Mouse (Mus musculus): ENCODE data around the gene Smyd1. TPM values are rescaled to one million over a fixed set of nuclear protein-coding genes. Genes with fewer than 3 reads are reported as not detected.
"Not testable (repeated sequence)": the region's sequence is repeated elsewhere in the genome, so short reads cannot be mapped to it uniquely, and the experiment has no call there.

The Smyd1 gene
- polyA plus RNA-seq, 1 experiment: 5.0 TPM

DNA sequence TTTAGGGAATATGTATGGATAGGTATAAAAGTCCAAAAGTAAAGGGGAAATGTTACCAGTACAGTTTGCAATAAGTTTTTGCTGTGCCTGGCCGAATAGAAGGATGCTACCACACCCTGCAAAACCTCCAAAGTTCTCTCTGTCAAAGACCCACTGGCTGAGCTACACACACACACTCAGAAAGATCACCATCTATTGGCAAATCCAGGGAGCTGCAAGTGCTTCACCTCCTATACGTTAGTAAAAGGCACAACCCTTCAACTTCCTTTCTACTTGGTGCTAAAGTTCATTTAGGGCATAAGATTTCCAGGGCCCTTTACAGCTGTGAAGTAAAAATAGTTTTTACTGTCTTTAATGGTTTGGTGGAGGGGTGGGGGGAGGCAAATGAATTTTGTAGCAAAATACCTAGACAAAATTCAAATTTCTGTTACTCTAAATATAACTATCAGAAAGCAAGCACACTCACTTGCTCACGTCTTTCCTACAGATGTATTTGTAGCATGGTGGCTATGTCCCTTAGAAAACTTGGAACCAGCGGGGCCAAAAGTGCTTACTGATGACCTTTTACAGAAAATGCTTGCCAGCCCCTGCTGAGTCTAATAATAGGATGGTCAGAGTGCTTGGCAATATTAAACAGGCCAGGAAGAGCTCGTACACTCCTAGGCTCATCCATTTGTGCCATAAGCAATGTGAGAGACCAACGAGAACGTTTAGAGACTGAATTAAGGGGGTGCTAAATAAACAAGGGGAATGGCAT is 52.9 kb downstream of the Smyd1 start:
- Histone ChIP-seq H3K4me1 (ENCODE audit: control insufficient read depth, insufficient read depth, low read length) (no peaks in the 10 kb centered on the region; the same call in 1 of the 2 replicates), H3K27ac (ENCODE audit: insufficient read depth, low read length) (no peak overlapping the region), H3K27me3 (ENCODE audit: control insufficient read depth, insufficient read depth, low read length) (no peaks in the 10 kb centered on the region), H3K4me3 (replicated peaks; ENCODE audit: insufficient read depth, low read depth, low read length) (no peak overlapping the region)
- no peak for TF ChIP-seq POLR2A (IDR thresholded peaks at IDR 0.05; ENCODE audit: borderline replicate concordance, insufficient read depth, low read length)
- peak; percentile 27; the same call in 1 of the 2 replicates for TF ChIP-seq CTCF (IDR thresholded peaks at IDR 0.05; ENCODE audit: borderline replicate concordance, insufficient read depth, low read depth, low read length)
- WGBS: 27% methylated on average over 7 of the region's 7 CpGs
- no peak for DNase-seq

DNA sequence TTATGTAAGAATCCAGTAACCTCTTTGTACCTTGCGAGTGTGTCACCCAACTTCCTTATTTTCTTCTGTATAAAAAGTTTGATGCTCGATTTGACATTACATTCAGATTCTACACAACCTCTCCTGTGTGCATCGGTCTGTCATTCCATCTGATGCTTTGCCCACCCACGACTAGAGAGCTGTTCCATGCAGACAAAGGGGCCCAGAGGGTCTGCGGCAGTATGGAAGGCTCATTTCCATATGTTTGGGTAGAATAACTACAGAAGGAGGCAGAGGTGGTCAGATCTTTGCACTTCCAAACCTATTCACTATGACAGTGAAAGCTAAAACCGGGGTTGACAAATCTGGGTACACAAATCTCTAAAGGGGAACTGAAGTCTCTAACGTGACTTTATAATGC is 54.4 kb downstream of the Smyd1 start:
- not testable (repeated sequence) for H3K4me1 ChIP-seq (ENCODE audit: control insufficient read depth, insufficient read depth, low read length); H3K27me3 ChIP-seq (ENCODE audit: control insufficient read depth, insufficient read depth, low read length); DNase-seq; H3K4me3 ChIP-seq (replicated peaks; ENCODE audit: insufficient read depth, low read depth, low read length); H3K27ac ChIP-seq (ENCODE audit: insufficient read depth, low read length)
- 73% methylated on average over 7 of the region's 7 CpGs for WGBS

DNA sequence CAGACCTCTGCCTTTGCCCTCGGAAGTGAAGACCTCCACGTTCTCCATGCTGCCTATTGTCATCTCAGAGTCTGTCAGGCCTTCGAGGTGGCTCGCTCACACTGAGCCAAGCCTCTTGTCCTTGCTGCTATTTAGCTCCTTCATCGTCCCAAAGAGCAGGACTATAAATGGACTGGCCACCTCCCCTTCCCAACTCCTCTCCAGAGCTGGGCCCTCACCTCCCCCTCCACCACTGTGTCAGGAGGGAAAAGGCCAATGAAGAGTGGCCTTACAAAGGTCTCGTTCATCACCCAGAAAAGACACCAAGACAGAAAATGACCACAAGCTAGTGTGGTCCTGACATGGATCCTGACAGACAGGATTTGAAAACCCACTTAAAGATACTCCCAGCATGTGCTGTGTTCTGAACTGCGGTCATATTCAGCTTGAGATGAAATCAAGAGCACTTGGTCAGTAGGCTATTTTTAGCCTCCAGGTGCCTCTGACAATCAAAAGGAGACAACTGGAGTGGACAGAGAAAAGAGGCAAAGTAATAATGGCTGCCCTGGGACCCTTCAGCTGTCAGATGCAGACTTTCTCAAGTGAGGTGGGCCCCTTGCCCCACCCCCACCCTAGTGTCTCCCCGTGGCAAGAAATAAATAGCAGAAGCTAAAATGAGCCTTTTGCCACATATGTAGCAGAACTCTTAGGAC is 59.7 kb downstream of the Smyd1 start:
- 79% methylated on average over 8 of the region's 8 CpGs for WGBS

DNA sequence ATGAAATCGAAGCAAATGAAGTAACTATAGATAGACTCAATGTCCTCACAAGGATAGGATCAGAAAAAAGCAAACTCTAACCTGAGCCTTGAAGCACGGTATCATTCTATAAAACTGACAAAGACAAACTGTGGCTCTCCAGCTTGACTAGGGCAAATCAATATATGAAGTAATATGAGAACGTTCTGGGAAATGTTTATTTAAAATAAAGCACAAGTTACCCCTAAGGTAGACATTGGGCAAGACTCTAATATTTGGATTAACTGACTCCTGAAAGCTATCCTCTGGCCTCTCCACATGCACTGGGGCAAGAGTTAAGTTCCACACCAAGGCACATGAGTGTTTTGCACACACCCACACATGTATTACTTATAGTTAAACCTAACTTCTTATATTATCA is 61.0 kb downstream of the Smyd1 start:
- WGBS: 93% methylated on average over 3 of the region's 3 CpGs

More for the DNA sequence above, 59.7 kb downstream of the Smyd1 start:
- no peak for DNase-seq
- Histone ChIP-seq H3K4me3 (replicated peaks; ENCODE audit: insufficient read depth, low read depth, low read length) (no peak overlapping the region), H3K27me3 (ENCODE audit: control insufficient read depth, insufficient read depth, low read length) (no peaks in the 10 kb centered on the region), H3K27ac (ENCODE audit: insufficient read depth, low read length) (no peak overlapping the region), H3K4me1 (ENCODE audit: control insufficient read depth, insufficient read depth, low read length) (no peaks in the 10 kb centered on the region)
- no peak for TF ChIP-seq CTCF (IDR thresholded peaks at IDR 0.05; ENCODE audit: borderline replicate concordance, insufficient read depth, low read depth, low read length)
- no peak for TF ChIP-seq POLR2A (IDR thresholded peaks at IDR 0.05; ENCODE audit: borderline replicate concordance, insufficient read depth, low read length)

DNA sequence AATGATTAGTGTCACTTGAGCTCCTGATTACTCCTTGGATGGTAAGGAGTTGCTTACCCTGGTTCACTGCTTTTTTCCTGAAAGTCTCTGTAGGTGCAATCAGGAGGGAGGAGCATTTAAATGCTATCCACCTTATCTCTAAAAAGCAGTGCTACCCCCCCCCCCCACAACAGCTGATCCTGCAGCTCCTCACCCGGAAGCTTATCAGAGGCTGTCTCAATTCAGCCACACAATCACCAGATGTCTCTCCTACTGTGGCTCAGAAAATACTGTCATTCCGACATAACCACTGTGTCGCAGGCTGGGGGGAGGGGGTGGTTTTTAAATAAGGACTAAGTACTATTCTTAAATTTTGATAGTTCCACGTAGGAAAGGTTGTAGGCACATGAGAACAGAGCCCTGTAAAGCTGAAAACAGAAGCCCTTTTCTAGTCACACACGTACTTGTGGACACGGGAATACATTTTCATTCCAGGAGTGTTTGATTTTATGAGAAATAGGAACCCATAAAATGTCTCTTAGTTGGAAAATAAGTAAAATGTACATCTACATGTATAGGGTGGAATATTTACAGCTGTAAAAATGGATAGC is 61.9 kb downstream of the Smyd1 start:
- Histone ChIP-seq H3K4me3 (replicated peaks; ENCODE audit: insufficient read depth, low read depth, low read length) (no peak overlapping the region), H3K27me3 (ENCODE audit: control insufficient read depth, insufficient read depth, low read length) (no peaks in the 10 kb centered on the region), H3K4me1 (ENCODE audit: control insufficient read depth, insufficient read depth, low read length) (no peaks in the 10 kb centered on the region), H3K27ac (ENCODE audit: insufficient read depth, low read length) (no peak overlapping the region)
- TF ChIP-seq CTCF (IDR thresholded peaks at IDR 0.05; ENCODE audit: borderline replicate concordance, insufficient read depth, low read depth, low read length) (no peak), POLR2A (IDR thresholded peaks at IDR 0.05; ENCODE audit: borderline replicate concordance, insufficient read depth, low read length) (no peak)
- no peak for DNase-seq
- WGBS: 47% methylated on average over 6 of the region's 6 CpGs

More for the DNA sequence above, 61.0 kb downstream of the Smyd1 start:
- TF ChIP-seq CTCF (IDR thresholded peaks at IDR 0.05; ENCODE audit: borderline replicate concordance, insufficient read depth, low read depth, low read length) (no peak), POLR2A (IDR thresholded peaks at IDR 0.05; ENCODE audit: borderline replicate concordance, insufficient read depth, low read length) (no peak)
- Histone ChIP-seq H3K4me1 (ENCODE audit: control insufficient read depth, insufficient read depth, low read length) (no peaks in the 10 kb centered on the region), H3K27ac (ENCODE audit: insufficient read depth, low read length) (no peak overlapping the region), H3K4me3 (replicated peaks; ENCODE audit: insufficient read depth, low read depth, low read length) (no peak overlapping the region), H3K27me3 (ENCODE audit: control insufficient read depth, insufficient read depth, low read length) (no peaks in the 10 kb centered on the region)
- no peak for DNase-seq

DNA sequence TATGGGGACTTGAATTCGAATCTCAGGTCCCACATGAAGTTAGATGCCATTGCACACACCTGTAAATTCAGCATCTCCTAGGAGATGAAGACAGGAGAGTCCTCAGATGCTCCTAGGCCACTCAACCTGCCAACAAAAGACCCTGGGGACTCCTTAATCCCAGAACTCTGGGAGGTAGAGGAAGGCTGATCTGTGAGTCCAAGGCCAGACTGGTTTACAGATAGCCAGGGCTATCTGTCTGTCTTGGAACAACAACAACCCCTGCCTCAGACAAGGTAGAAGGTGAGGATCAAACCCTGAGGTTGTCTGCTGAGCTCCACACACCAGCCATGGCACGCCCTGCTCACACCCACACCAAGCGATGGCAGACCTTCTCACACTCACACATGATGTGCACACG is 62.9 kb downstream of the Smyd1 start:
- Histone ChIP-seq H3K4me3 (replicated peaks; ENCODE audit: insufficient read depth, low read depth, low read length) (no peak overlapping the region), H3K27ac (ENCODE audit: insufficient read depth, low read length) (no peak overlapping the region), H3K4me1 (ENCODE audit: control insufficient read depth, insufficient read depth, low read length) (no peaks in the 10 kb centered on the region), H3K27me3 (ENCODE audit: control insufficient read depth, insufficient read depth, low read length) (no peaks in the 10 kb centered on the region)
- no peak for DNase-seq
- WGBS: 87% methylated on average over 4 of the region's 4 CpGs
- TF ChIP-seq CTCF (IDR thresholded peaks at IDR 0.05; ENCODE audit: borderline replicate concordance, insufficient read depth, low read depth, low read length): no peak
- TF ChIP-seq POLR2A (IDR thresholded peaks at IDR 0.05; ENCODE audit: borderline replicate concordance, insufficient read depth, low read length): no peak

DNA sequence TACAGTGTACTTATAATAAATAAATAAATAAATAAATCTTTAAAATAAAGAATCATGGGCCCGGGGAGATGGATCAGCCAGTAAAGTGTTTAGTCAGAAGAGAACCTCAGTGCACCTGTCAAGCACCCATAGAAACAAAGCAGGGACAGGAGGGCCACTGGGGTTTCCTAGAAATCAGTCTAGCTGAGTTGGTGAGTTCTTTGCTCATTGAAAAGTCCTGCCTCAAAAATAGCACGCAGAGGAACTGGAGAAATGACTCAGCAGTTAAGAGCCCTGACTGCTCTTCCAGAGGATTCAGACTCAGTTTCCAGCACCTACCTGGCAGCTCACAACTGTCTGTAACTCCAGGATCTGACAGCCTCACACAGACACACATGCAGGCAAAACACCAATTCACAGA is 63.5 kb downstream of the Smyd1 start:
- 83% methylated on average over 2 of the region's 2 CpGs for WGBS
- Histone ChIP-seq H3K27ac (ENCODE audit: insufficient read depth, low read length) (no peak overlapping the region), H3K4me3 (replicated peaks; ENCODE audit: insufficient read depth, low read depth, low read length) (no peak overlapping the region), H3K4me1 (ENCODE audit: control insufficient read depth, insufficient read depth, low read length) (no peaks in the 10 kb centered on the region), H3K27me3 (ENCODE audit: control insufficient read depth, insufficient read depth, low read length) (no peaks in the 10 kb centered on the region)
- no peak for DNase-seq
- TF ChIP-seq POLR2A (IDR thresholded peaks at IDR 0.05; ENCODE audit: borderline replicate concordance, insufficient read depth, low read length) (no peak), CTCF (IDR thresholded peaks at IDR 0.05; ENCODE audit: borderline replicate concordance, insufficient read depth, low read depth, low read length) (no peak)

DNA sequence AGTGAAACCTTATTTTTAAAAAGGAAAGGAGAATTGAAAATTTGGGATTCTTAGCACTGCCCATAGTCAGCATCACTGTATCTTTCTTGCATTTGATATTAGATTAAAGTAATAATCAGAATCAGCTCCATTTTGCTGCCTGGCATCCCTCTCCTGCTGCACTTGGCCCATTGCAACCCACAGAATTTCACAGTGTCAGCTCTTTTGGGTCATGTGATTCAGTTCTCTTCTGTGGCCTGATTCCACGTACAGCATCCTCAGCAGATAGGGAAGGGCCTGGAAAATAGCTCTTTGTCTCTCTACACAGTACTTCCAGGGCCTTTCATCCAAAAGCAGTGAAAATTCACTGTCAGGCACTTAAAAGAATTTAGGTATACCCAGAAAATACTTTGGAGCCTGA is 64.7 kb downstream of the Smyd1 start:
- Histone ChIP-seq H3K4me3 (replicated peaks; ENCODE audit: insufficient read depth, low read depth, low read length) (no peak overlapping the region), H3K27ac (ENCODE audit: insufficient read depth, low read length) (no peak overlapping the region), H3K4me1 (ENCODE audit: control insufficient read depth, insufficient read depth, low read length) (no peaks in the 10 kb centered on the region), H3K27me3 (ENCODE audit: control insufficient read depth, insufficient read depth, low read length) (no peaks in the 10 kb centered on the region)
- TF ChIP-seq POLR2A (IDR thresholded peaks at IDR 0.05; ENCODE audit: borderline replicate concordance, insufficient read depth, low read length): no peak
- TF ChIP-seq CTCF (IDR thresholded peaks at IDR 0.05; ENCODE audit: borderline replicate concordance, insufficient read depth, low read depth, low read length): no peak
- WGBS: 13% methylated on average over 1 of the region's 1 CpGs
- DNase-seq: no peak

Measured in cerebellum, adult 2 months (tissue).